In the genomic region with DNA sequence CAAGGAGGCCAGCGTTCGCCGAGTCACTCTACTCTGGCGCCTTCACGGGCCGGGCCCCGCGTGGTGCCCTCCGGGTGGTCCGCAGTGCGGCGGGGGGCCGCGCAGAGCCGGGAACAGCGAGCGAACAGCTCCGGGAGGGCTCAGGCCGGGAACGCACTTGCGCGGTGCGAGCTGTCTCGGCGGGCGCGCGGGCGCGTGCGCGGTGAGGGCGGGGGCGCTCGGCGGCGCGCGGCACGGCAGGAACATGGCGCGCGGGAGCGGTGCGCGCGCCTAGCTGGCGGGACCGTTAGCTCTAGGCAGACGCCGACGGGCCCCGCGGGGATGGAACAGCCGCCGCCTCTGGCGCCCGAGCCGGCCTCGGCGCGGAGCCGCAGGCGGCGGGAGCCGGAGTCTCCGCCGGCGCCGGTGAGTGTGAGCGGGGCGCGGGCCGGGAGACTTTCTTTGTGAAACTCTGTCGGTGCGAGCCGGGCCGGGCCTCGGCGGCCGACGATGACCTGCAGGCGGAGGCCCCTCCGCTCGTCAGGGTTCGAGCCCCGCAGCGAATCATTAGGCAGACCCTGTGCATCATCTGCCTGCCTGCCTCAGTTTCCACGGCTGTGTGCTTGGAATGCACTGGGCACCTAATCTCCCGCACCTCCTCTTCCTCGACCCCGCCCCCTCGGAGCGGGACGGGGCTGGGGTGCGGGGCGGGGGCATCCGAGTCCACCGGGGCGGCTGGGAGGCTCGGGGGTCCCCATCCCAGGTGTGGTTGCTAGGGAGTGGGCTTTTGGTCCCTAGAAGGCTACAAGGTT, we compare ENCODE assay signal across 8 mouse cellular contexts. TPM values are rescaled to one million over a fixed set of nuclear protein-coding genes. Genes with fewer than 3 reads are reported as not detected.
A peak's percentile ranks its signal among the peaks of the same experiment; 100 is the strongest.
DNase-seq lines count a peak whose midpoint lies in the region; ATAC-seq and TF ChIP-seq lines count a peak whose summit lies in the region.

A gene (plus strand): TSS at position 220 of the 791 bp plus-strand sequence.

- no peaks in the 10 kb centered on the region for H3K27me3 ChIP-seq in embryonic facial prominence, embryonic 12.5 days
- no peaks in the 10 kb centered on the region for H3K27me3 ChIP-seq in kidney, adult 2 months (replicated peaks; ENCODE audit: control insufficient read depth, insufficient read depth, low read length)
- no peaks in the 10 kb centered on the region for H3K27me3 ChIP-seq in limb, embryonic 12.5 days
- H3K27me3 ChIP-seq in midbrain, embryonic 14.5 days (ENCODE audit: control insufficient read depth, insufficient read depth, low read length) = no peaks in the 10 kb centered on the region
- H3K27me3 ChIP-seq in spleen, adult 2 months (ENCODE audit: control insufficient read depth, insufficient read depth, low read length) = peaks cover 6% of the 10 kb centered on the region; the same call in 1 of the 2 replicates

- ATAC-seq in embryonic facial prominence, embryonic 12.5 days (ENCODE audit: insufficient number of reproducible peaks, insufficient read depth, low FRiP score, low TSS enrichment) = peak; percentile 87
- ATAC-seq in limb, embryonic 12.5 days (ENCODE audit: insufficient number of reproducible peaks, insufficient read depth, low FRiP score, low TSS enrichment, low read depth) = peak; percentile 75
- peak; percentile 91 for ATAC-seq in midbrain, embryonic 14.5 days (ENCODE audit: low FRiP score, low TSS enrichment)

- peaks cover 13% of the 10 kb centered on the region for H3K36me3 ChIP-seq in embryonic facial prominence, embryonic 12.5 days
- no peaks in the 10 kb centered on the region for H3K36me3 ChIP-seq in kidney, adult 2 months (ENCODE audit: control insufficient read depth, insufficient read depth, low read length)
- H3K36me3 ChIP-seq in limb, embryonic 12.5 days = peaks cover 17% of the 10 kb centered on the region
- H3K36me3 ChIP-seq in midbrain, embryonic 14.5 days (ENCODE audit: control insufficient read depth, insufficient read depth, low read length) = no peaks in the 10 kb centered on the region
- no peaks in the 10 kb centered on the region for H3K36me3 ChIP-seq in spleen, adult 2 months (ENCODE audit: control insufficient read depth, insufficient read depth, low read length)

- peak; percentile 54 for DNase-seq in 3T3-L1 (ENCODE audit: low read depth, low spot score)
- DNase-seq in adrenal gland, postnatal 36 days = peak; percentile 93 to 96
- peak; percentile 93 to 94 for DNase-seq in heart, adult 18-20 months
- DNase-seq in kidney, adult 2 months = peak; percentile 88
- peak; percentile 96 for DNase-seq in midbrain, embryonic 14.5 days
- peak; percentile 17 to 73 for DNase-seq in spleen, adult 2 months (ENCODE audit: low read depth in 1 of 2, low spot score in 2 of 2)

- peak within 1 kb of the TSS; percentile 76 for H3K4me3 ChIP-seq in embryonic facial prominence, embryonic 12.5 days
- H3K4me3 ChIP-seq in kidney, adult 2 months (ENCODE audit: insufficient read depth, low read depth, low read length) = peak within 1 kb of the TSS; percentile 92
- peak within 1 kb of the TSS; percentile 82 for H3K4me3 ChIP-seq in limb, embryonic 12.5 days (replicated peaks)
- peak within 1 kb of the TSS; percentile 82 for H3K4me3 ChIP-seq in midbrain, embryonic 14.5 days (replicated peaks; ENCODE audit: low read depth, low read length)
- H3K4me3 ChIP-seq in spleen, adult 2 months (ENCODE audit: extremely low read depth, insufficient read depth, insufficient read length) = peak within 1 kb of the TSS; percentile 76

- H3K9me3 ChIP-seq in embryonic facial prominence, embryonic 12.5 days = no peaks in the 10 kb centered on the region
- H3K9me3 ChIP-seq in limb, embryonic 12.5 days = no peaks in the 10 kb centered on the region
- no peaks in the 10 kb centered on the region for H3K9me3 ChIP-seq in midbrain, embryonic 14.5 days (ENCODE audit: control insufficient read depth, low read length)

- peaks cover 17% of the 10 kb centered on the region for H3K4me1 ChIP-seq in embryonic facial prominence, embryonic 12.5 days
- no peaks in the 10 kb centered on the region; the same call in 1 of the 2 replicates for H3K4me1 ChIP-seq in kidney, adult 2 months (ENCODE audit: control insufficient read depth, insufficient read depth, low read length)
- H3K4me1 ChIP-seq in limb, embryonic 12.5 days (replicated peaks) = peaks cover 37% of the 10 kb centered on the region
- peaks cover 12% of the 10 kb centered on the region; the same call in 1 of the 2 replicates for H3K4me1 ChIP-seq in midbrain, embryonic 14.5 days (ENCODE audit: control insufficient read depth, insufficient read depth, low read length)
- no peaks in the 10 kb centered on the region; the same call in 1 of the 2 replicates for H3K4me1 ChIP-seq in spleen, adult 2 months (ENCODE audit: control insufficient read depth, insufficient read depth, insufficient read length)

- peak within 1 kb of the TSS; percentile 57 for H3K4me2 ChIP-seq in embryonic facial prominence, embryonic 12.5 days (replicated peaks)
- H3K4me2 ChIP-seq in limb, embryonic 12.5 days = peak within 1 kb of the TSS; percentile 74
- H3K4me2 ChIP-seq in midbrain, embryonic 14.5 days (ENCODE audit: low read length) = peak within 1 kb of the TSS; percentile 80

- peak within 1 kb of the TSS; percentile 85 for H3K27ac ChIP-seq in embryonic facial prominence, embryonic 12.5 days
- H3K27ac ChIP-seq in kidney, adult 2 months (ENCODE audit: insufficient read depth, low read depth, low read length) = 0 out of 2 replicates have a peak within 1 kb of the TSS, but pooled peaks have one; percentile 30
- peak within 1 kb of the TSS; percentile 88 for H3K27ac ChIP-seq in limb, embryonic 12.5 days
- H3K27ac ChIP-seq in midbrain, embryonic 14.5 days (replicated peaks; ENCODE audit: low read depth, low read length) = peak within 1 kb of the TSS; percentile 82
- no peak within 1 kb of the TSS for H3K27ac ChIP-seq in spleen, adult 2 months (ENCODE audit: insufficient read depth, low read length)

- TF ChIP-seq POLR2A in kidney, adult 2 months (IDR thresholded peaks at IDR 0.05; ENCODE audit: low read depth, low read length) = no peak
- TF ChIP-seq POLR2A in spleen, adult 2 months (IDR thresholded peaks at IDR 0.05; ENCODE audit: low read depth, low read length) = no peak

- H3K9ac ChIP-seq in embryonic facial prominence, embryonic 12.5 days = peak within 1 kb of the TSS; percentile 86
- H3K9ac ChIP-seq in limb, embryonic 12.5 days (replicated peaks) = peak within 1 kb of the TSS; percentile 91
- peak within 1 kb of the TSS; percentile 90 for H3K9ac ChIP-seq in midbrain, embryonic 14.5 days (replicated peaks; ENCODE audit: low read length)

- WGBS in embryonic facial prominence, embryonic 12.5 days = under 1% methylated on average over 100 of the region's 101 CpGs
- WGBS in kidney, adult 2 months = 1% methylated on average over 100 of the region's 101 CpGs
- under 1% methylated on average over 83 of the region's 101 CpGs for WGBS in limb, embryonic 12.5 days
- under 1% methylated on average over 98 of the region's 101 CpGs for WGBS in midbrain, embryonic 14.5 days
- WGBS in spleen, adult 2 months = 1% methylated on average over 99 of the region's 101 CpGs

- no peak for TF ChIP-seq CTCF in kidney, adult 2 months (conservative IDR thresholded peaks at IDR 0.05; ENCODE audit: insufficient read depth, insufficient read length, low read depth, low read length)
- no peak for TF ChIP-seq CTCF in spleen, adult 2 months (IDR thresholded peaks at IDR 0.05; ENCODE audit: extremely low read depth, insufficient read depth, insufficient read length, insufficient replicate concordance)

RNA-seq across cellular contexts. Expression of the gene that starts here (rescaled TPM):
- 10 to 100 TPM; 18.5 to 21.9 TPM for total RNA-seq in adrenal gland, postnatal 36 days (2021)
- polyA plus RNA-seq in embryonic facial prominence, embryonic 12.5 days (2016; fragmentation: Nextera tagmentation; extraction: Ambion mirVana) = 21.2 and 23.4 TPM in 2 replicates
- total RNA-seq in heart, adult 18-20 months (2021) = 10 to 100 TPM; 12.4 to 13.0 TPM
- polyA plus RNA-seq in kidney, adult 2 months (2012; rRNA removed) = 6.6 TPM in 2 replicates
- polyA plus RNA-seq in limb, embryonic 12.5 days (2016; fragmentation: Nextera tagmentation; extraction: Ambion mirVana) = 20.0 and 23.0 TPM in 2 replicates
- polyA plus RNA-seq in midbrain, embryonic 14.5 days (2014; fragmentation: Nextera tagmentation; extraction: Ambion mirVana) = 29.9 and 30.9 TPM in 2 replicates
- 6.8 and 7.8 TPM in 2 replicates for polyA plus RNA-seq in spleen, adult 2 months (2012; rRNA removed)

Comparison
In these comparisons a context has a peak if more than half of its experiments do, and no peak if none do; other contexts are left out.
1. DNase-seq: peak in every context shown above with its lines; median percentile 96 in midbrain, embryonic 14.5 days; 94 in adrenal gland, postnatal 36 days; 94 in heart, adult 18-20 months; 88 in kidney, adult 2 months; 54 in 3T3-L1; 45 in spleen, adult 2 months.